Mouse (Mus musculus): Measurements from ENCODE around the gene Trp73. TPM values are rescaled to one million over a fixed set of nuclear protein-coding genes. Genes with fewer than 3 reads are reported as not detected.
A peak's percentile ranks its signal among the peaks of the same experiment; 100 is the strongest.

Trp73 gene
- polyA plus RNA-seq, 1 experiment from 2014 or later, result 1.0 TPM

- ATAC-seq (ENCODE audit: low FRiP score, low TSS enrichment) (no peak), DNase-seq (ENCODE audit: low spot score) (no peak)
- Histone ChIP-seq H3K9me3 (ENCODE audit: control insufficient read depth, low read length) (no peaks in the 10 kb centered on the region), H3K9ac (ENCODE audit: low read length) (no peak overlapping the region), H3K27ac (replicated peaks) (no peak overlapping the region), H3K4me3 (ENCODE audit: low read depth, low read length) (no peak overlapping the region), H3K36me3 (ENCODE audit: control insufficient read depth, insufficient read depth, low read length) (no peaks in the 10 kb centered on the region), H3K4me1 (replicated peaks; ENCODE audit: control insufficient read depth, insufficient read depth) (no peaks in the 10 kb centered on the region), H3K27me3 (ENCODE audit: control insufficient read depth, insufficient read depth, low read length) (no peaks in the 10 kb centered on the region), H3K4me2 (replicated peaks; ENCODE audit: low read depth) (no peak overlapping the region)
- WGBS, result 80% methylated on average over 7 of the region's 7 CpGs
- TF ChIP-seq CTCF (IDR thresholded peaks at IDR 0.05; ENCODE audit: low read depth), result no peak
- TF ChIP-seq EP300 (optimal IDR thresholded peaks at IDR 0.05), result no peak
Observed at GRCm38 (mm10) chr4:154122374-154122773, 17.6 kb downstream of the Trp73 start.

GRCm38 (mm10) chr4:154121800-154122199 is 18.2 kb downstream of the Trp73 start:
- 79% methylated on average over 11 of the region's 11 CpGs for WGBS
- no peak overlapping the region for H3K4me2 ChIP-seq (replicated peaks; ENCODE audit: low read depth)
- no peaks in the 10 kb centered on the region for H3K36me3 ChIP-seq (ENCODE audit: control insufficient read depth, insufficient read depth, low read length)
- no peak for DNase-seq (ENCODE audit: low spot score)
- H3K9ac ChIP-seq (ENCODE audit: low read length), result no peak overlapping the region
- no peak for TF ChIP-seq CTCF (IDR thresholded peaks at IDR 0.05; ENCODE audit: low read depth)
- ATAC-seq (ENCODE audit: low FRiP score, low TSS enrichment), result no peak
- H3K27me3 ChIP-seq (ENCODE audit: control insufficient read depth, insufficient read depth, low read length), result no peaks in the 10 kb centered on the region
- no peak overlapping the region for H3K27ac ChIP-seq (replicated peaks)
- no peak overlapping the region for H3K4me3 ChIP-seq (ENCODE audit: low read depth, low read length)
- H3K4me1 ChIP-seq (replicated peaks; ENCODE audit: control insufficient read depth, insufficient read depth), result no peaks in the 10 kb centered on the region
- H3K9me3 ChIP-seq (ENCODE audit: control insufficient read depth, low read length), result no peaks in the 10 kb centered on the region

GRCm38 (mm10) chr4:154119208-154119607 is 20.8 kb downstream of the Trp73 start:
- no peak for ATAC-seq (ENCODE audit: low FRiP score, low TSS enrichment)
- Histone ChIP-seq H3K4me1 (replicated peaks; ENCODE audit: control insufficient read depth, insufficient read depth) (no peaks in the 10 kb centered on the region), H3K27me3 (ENCODE audit: control insufficient read depth, insufficient read depth, low read length) (no peaks in the 10 kb centered on the region), H3K9me3 (ENCODE audit: control insufficient read depth, low read length) (no peaks in the 10 kb centered on the region), H3K27ac (replicated peaks) (no peak overlapping the region), H3K4me2 (replicated peaks; ENCODE audit: low read depth) (no peak overlapping the region), H3K36me3 (ENCODE audit: control insufficient read depth, insufficient read depth, low read length) (no peaks in the 10 kb centered on the region), H3K9ac (ENCODE audit: low read length) (no peak overlapping the region), H3K4me3 (ENCODE audit: low read depth, low read length) (no peak overlapping the region)
- no peak for DNase-seq (ENCODE audit: low spot score)
- TF ChIP-seq EP300 (optimal IDR thresholded peaks at IDR 0.05) (no peak), CTCF (IDR thresholded peaks at IDR 0.05; ENCODE audit: low read depth) (no peak)
- WGBS, result 63% methylated on average over 9 of the region's 9 CpGs

- Histone ChIP-seq H3K4me1 (replicated peaks; ENCODE audit: control insufficient read depth, insufficient read depth) (no peaks in the 10 kb centered on the region), H3K9ac (ENCODE audit: low read length) (no peak overlapping the region), H3K36me3 (ENCODE audit: control insufficient read depth, insufficient read depth, low read length) (no peaks in the 10 kb centered on the region), H3K27me3 (ENCODE audit: control insufficient read depth, insufficient read depth, low read length) (no peaks in the 10 kb centered on the region), H3K4me3 (ENCODE audit: low read depth, low read length) (no peak overlapping the region), H3K9me3 (ENCODE audit: control insufficient read depth, low read length) (no peaks in the 10 kb centered on the region), H3K27ac (replicated peaks) (no peak overlapping the region), H3K4me2 (replicated peaks; ENCODE audit: low read depth) (no peak overlapping the region)
- 44% methylated on average over 9 of the region's 9 CpGs for WGBS
- DNase-seq (ENCODE audit: low spot score) (peak; percentile 75), ATAC-seq (ENCODE audit: low FRiP score, low TSS enrichment) (peak; percentile 64)
- no peak for TF ChIP-seq CTCF (IDR thresholded peaks at IDR 0.05; ENCODE audit: low read depth)
- no peak for TF ChIP-seq EP300 (optimal IDR thresholded peaks at IDR 0.05)
Observed at GRCm38 (mm10) chr4:154118782-154119181, 21.2 kb downstream of the Trp73 start.

- Histone ChIP-seq H3K27me3 (ENCODE audit: control insufficient read depth, insufficient read depth, low read length) (no peaks in the 10 kb centered on the region), H3K27ac (replicated peaks) (no peak overlapping the region), H3K9me3 (ENCODE audit: control insufficient read depth, low read length) (no peaks in the 10 kb centered on the region), H3K36me3 (ENCODE audit: control insufficient read depth, insufficient read depth, low read length) (no peaks in the 10 kb centered on the region), H3K4me3 (ENCODE audit: low read depth, low read length) (no peak overlapping the region), H3K4me1 (replicated peaks; ENCODE audit: control insufficient read depth, insufficient read depth) (no peaks in the 10 kb centered on the region), H3K4me2 (replicated peaks; ENCODE audit: low read depth) (no peak overlapping the region), H3K9ac (ENCODE audit: low read length) (no peak overlapping the region)
- WGBS, result 55% methylated on average over 7 of the region's 7 CpGs
- DNase-seq (ENCODE audit: low spot score) (peak; percentile 54), ATAC-seq (ENCODE audit: low FRiP score, low TSS enrichment) (no peak)
- TF ChIP-seq CTCF (IDR thresholded peaks at IDR 0.05; ENCODE audit: low read depth) (no peak), EP300 (optimal IDR thresholded peaks at IDR 0.05) (no peak)
Observed at GRCm38 (mm10) chr4:154116421-154116820, 23.6 kb downstream of the Trp73 start.

DNA sequence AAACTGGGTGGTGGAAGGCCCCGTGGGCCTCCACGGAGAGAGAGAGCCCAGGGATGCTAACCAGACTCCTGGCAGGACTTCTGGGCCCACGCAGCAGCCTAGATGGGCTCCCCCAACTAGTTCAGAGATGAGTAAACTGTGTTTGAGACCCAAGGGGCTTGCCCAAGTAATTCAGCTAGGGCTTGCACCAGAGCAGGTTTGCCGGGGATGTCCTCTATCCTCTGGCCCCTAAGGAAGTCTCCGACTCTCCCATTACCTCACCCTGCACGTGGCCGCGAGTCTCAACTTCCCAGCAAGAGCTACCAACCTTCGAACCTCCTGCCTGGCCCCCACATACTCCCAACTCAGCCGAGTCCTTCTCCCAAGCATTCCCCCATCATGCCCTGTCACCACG is 30.2 kb downstream of the Trp73 start:
- no peaks in the 10 kb centered on the region for H3K9me3 ChIP-seq (ENCODE audit: control insufficient read depth, low read length)
- H3K4me3 ChIP-seq (ENCODE audit: low read depth, low read length), result no peak overlapping the region
- no peak overlapping the region for H3K9ac ChIP-seq (ENCODE audit: low read length)
- no peak for DNase-seq (ENCODE audit: low spot score)
- TF ChIP-seq EP300 (optimal IDR thresholded peaks at IDR 0.05) (no peak), CTCF (IDR thresholded peaks at IDR 0.05; ENCODE audit: low read depth) (no peak)
- H3K4me2 ChIP-seq (replicated peaks; ENCODE audit: low read depth), result no peak overlapping the region
- ATAC-seq (ENCODE audit: low FRiP score, low TSS enrichment), result no peak
- 69% methylated on average over 11 of the region's 11 CpGs for WGBS
- H3K4me1 ChIP-seq (replicated peaks; ENCODE audit: control insufficient read depth, insufficient read depth), result no peaks in the 10 kb centered on the region
- no peaks in the 10 kb centered on the region for H3K36me3 ChIP-seq (ENCODE audit: control insufficient read depth, insufficient read depth, low read length)
- H3K27ac ChIP-seq (replicated peaks), result no peak overlapping the region
- no peaks in the 10 kb centered on the region for H3K27me3 ChIP-seq (ENCODE audit: control insufficient read depth, insufficient read depth, low read length)
